Mouse (Mus musculus): ENCODE data around the gene Map4k4. TPM values are rescaled to one million over a fixed set of nuclear protein-coding genes. Genes with fewer than 3 reads are reported as not detected.

Gene Map4k4
- 42.3 and 68.2 TPM in 2 replicates for polyA plus RNA-seq (2014; fragmentation: Nextera tagmentation; extraction: Ambion mirVana)

DNA sequence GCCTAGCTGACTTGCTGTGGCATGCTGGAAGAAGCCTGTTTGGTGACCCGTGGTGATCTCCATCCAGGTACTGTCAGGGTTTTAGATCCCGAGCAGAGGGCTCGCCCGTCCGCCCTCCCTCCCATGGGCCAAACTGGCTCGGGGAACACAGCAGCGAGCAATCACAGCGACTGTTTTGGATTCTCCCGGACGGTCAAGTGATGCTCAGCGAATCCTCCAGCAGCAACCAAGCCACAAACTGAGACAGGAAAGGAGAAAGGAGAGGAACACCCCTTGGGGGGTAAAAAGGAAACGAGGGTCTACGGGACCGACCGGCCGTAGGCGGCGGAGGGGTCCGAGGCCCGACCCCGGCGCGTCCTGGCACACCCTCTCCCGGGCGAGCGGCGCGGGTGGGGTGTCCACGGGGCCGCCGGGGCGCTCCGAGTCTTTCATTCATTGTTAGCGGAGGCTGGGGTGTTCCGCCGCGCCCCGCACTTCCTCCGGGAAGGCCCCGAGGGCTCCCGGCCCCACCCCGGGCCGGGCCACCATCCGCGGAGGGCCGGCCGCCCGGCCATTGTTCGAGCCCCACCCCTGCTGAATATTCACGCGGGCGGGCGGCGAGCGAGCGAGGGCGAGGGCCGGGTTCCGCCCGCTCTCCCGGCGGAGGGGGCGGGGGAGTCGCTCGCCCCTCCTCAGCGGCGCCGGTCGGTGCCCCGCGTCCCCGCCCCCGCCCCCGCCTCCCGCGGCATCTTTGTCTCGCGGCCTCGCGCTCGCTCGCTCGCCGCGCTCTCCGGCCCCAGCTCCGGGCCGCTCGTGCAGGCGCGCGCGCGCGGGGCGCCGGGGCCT, at the start of gene Map4k4:
Gene Map4k4 (plus strand): TSS at position 733 of the 825 bp plus-strand sequence.
- WGBS, result under 1% methylated on average over 40 of the region's 97 CpGs
- H3K4me2 ChIP-seq (replicated peaks; ENCODE audit: low read depth, low read length), result peak within 1 kb of the TSS; percentile 70
- peaks cover 7% of the 10 kb centered on the region for H3K4me1 ChIP-seq (replicated peaks; ENCODE audit: control insufficient read depth, insufficient read depth, low read length)

GRCm38 (mm10) chr1:39855949-39856348, 44.8 kb upstream of the Map4k4 start:
- 88% methylated on average over 6 of the region's 6 CpGs for WGBS
- DNase-seq (ENCODE audit: low spot score) (no peak), ATAC-seq (ENCODE audit: low FRiP score) (no peak)
- Histone ChIP-seq H3K4me3 (ENCODE audit: low read depth, low read length) (no peak overlapping the region), H3K36me3 (ENCODE audit: control insufficient read depth, insufficient read depth, low read length) (no peaks in the 10 kb centered on the region), H3K9ac (ENCODE audit: low read depth, low read length) (no peak overlapping the region), H3K4me1 (replicated peaks; ENCODE audit: control insufficient read depth, insufficient read depth, low read length) (no peaks in the 10 kb centered on the region), H3K27ac (ENCODE audit: low read depth, low read length) (no peak overlapping the region), H3K9me3 (ENCODE audit: control insufficient read depth, low read length) (no peaks in the 10 kb centered on the region), H3K27me3 (ENCODE audit: control insufficient read depth, insufficient read depth, low read length) (no peaks in the 10 kb centered on the region), H3K4me2 (replicated peaks; ENCODE audit: low read depth, low read length) (no peak overlapping the region)

More for the DNA sequence above, at the start of gene Map4k4:
- peak within 1 kb of the TSS; percentile 100 for H3K9ac ChIP-seq (ENCODE audit: low read depth, low read length)
- H3K4me3 ChIP-seq (ENCODE audit: low read depth, low read length), result peak within 1 kb of the TSS; percentile 97
- H3K27me3 ChIP-seq (ENCODE audit: control insufficient read depth, insufficient read depth, low read length), result no peaks in the 10 kb centered on the region
- ATAC-seq (ENCODE audit: low FRiP score) (peak; percentile 90), DNase-seq (ENCODE audit: low spot score) (peak; percentile 86)
- H3K36me3 ChIP-seq (ENCODE audit: control insufficient read depth, insufficient read depth, low read length), result no peaks in the 10 kb centered on the region
- H3K27ac ChIP-seq (ENCODE audit: low read depth, low read length), result peak within 1 kb of the TSS; percentile 100
- H3K9me3 ChIP-seq (ENCODE audit: control insufficient read depth, low read length), result no peaks in the 10 kb centered on the region

GRCm38 (mm10) chr1:39856795-39857447, 43.8 kb upstream of the Map4k4 start:
- Histone ChIP-seq H3K27ac (ENCODE audit: low read depth, low read length) (no peak overlapping the region), H3K9me3 (ENCODE audit: control insufficient read depth, low read length) (no peaks in the 10 kb centered on the region), H3K27me3 (ENCODE audit: control insufficient read depth, insufficient read depth, low read length) (no peaks in the 10 kb centered on the region), H3K36me3 (ENCODE audit: control insufficient read depth, insufficient read depth, low read length) (no peaks in the 10 kb centered on the region), H3K9ac (ENCODE audit: low read depth, low read length) (no peak overlapping the region), H3K4me3 (ENCODE audit: low read depth, low read length) (no peak overlapping the region), H3K4me2 (replicated peaks; ENCODE audit: low read depth, low read length) (no peak overlapping the region), H3K4me1 (replicated peaks; ENCODE audit: control insufficient read depth, insufficient read depth, low read length) (no peaks in the 10 kb centered on the region)
- 79% methylated on average over 7 of the region's 7 CpGs for WGBS
- DNase-seq (ENCODE audit: low spot score) (no peak), ATAC-seq (ENCODE audit: low FRiP score) (no peak)

DNA sequence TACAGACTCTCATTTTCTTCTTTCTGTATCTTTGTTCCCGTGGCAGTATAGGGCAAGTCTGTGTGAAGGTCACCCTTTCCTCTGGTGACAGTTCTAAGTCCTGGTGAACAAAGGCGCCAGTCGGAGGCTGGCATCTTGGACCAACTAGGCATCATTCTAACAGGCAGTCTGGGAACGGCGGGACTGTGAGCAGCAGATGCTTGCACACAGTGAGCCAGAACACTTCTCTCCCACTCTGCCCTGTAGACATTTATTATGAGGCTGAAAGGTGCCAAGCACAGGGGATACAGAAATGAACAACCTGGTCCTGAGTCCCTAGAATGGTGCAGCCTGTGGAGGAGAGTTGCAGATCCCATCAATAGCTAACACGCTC, 43.3 kb upstream of the Map4k4 start:
- 93% methylated on average over 6 of the region's 6 CpGs for WGBS
- H3K9me3 ChIP-seq (ENCODE audit: control insufficient read depth, low read length), result no peaks in the 10 kb centered on the region
- ATAC-seq (ENCODE audit: low FRiP score) (no peak), DNase-seq (ENCODE audit: low spot score) (no peak)
- H3K4me1 ChIP-seq (replicated peaks; ENCODE audit: control insufficient read depth, insufficient read depth, low read length), result no peaks in the 10 kb centered on the region
- H3K27ac ChIP-seq (ENCODE audit: low read depth, low read length), result no peak overlapping the region
- no peaks in the 10 kb centered on the region for H3K36me3 ChIP-seq (ENCODE audit: control insufficient read depth, insufficient read depth, low read length)
- no peak overlapping the region for H3K9ac ChIP-seq (ENCODE audit: low read depth, low read length)
- H3K4me2 ChIP-seq (replicated peaks; ENCODE audit: low read depth, low read length), result no peak overlapping the region
- H3K27me3 ChIP-seq (ENCODE audit: control insufficient read depth, insufficient read depth, low read length), result no peaks in the 10 kb centered on the region
- H3K4me3 ChIP-seq (ENCODE audit: low read depth, low read length), result no peak overlapping the region

DNA sequence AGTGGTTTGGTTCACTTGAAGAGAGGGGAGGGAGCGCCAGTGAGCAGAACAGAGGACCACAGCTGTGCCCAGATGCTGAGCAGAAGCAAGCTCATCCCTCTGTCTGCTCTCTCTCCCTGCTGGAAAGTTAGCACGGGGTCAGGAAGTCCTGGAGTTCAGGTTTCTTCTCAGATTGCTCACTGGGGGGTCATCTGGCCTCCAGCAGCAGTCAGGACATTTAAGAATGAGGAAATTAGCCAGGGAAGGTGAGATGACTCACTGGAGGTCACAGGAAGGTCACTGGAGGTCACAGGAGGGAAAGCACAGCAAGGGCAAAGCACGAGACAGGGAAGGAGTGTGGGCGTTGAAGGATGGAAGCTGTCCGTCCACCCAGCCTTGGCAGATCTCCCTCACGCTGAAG, 41.5 kb upstream of the Map4k4 start:
- no peak overlapping the region for H3K4me3 ChIP-seq (ENCODE audit: low read depth, low read length)
- H3K27me3 ChIP-seq (ENCODE audit: control insufficient read depth, insufficient read depth, low read length), result no peaks in the 10 kb centered on the region
- WGBS, result 36% methylated on average over 6 of the region's 6 CpGs
- no peak overlapping the region for H3K4me2 ChIP-seq (replicated peaks; ENCODE audit: low read depth, low read length)
- DNase-seq (ENCODE audit: low spot score) (no peak), ATAC-seq (ENCODE audit: low FRiP score) (no peak)
- no peaks in the 10 kb centered on the region for H3K36me3 ChIP-seq (ENCODE audit: control insufficient read depth, insufficient read depth, low read length)
- no peak overlapping the region for H3K27ac ChIP-seq (ENCODE audit: low read depth, low read length)
- H3K9ac ChIP-seq (ENCODE audit: low read depth, low read length), result no peak overlapping the region
- H3K4me1 ChIP-seq (replicated peaks; ENCODE audit: control insufficient read depth, insufficient read depth, low read length), result no peaks in the 10 kb centered on the region
- H3K9me3 ChIP-seq (ENCODE audit: control insufficient read depth, low read length), result no peaks in the 10 kb centered on the region

- ATAC-seq (ENCODE audit: low FRiP score), result no peak
- Histone ChIP-seq H3K4me3 (ENCODE audit: low read depth, low read length) (no peak overlapping the region), H3K4me2 (replicated peaks; ENCODE audit: low read depth, low read length) (no peak overlapping the region), H3K9ac (ENCODE audit: low read depth, low read length) (no peak overlapping the region), H3K27me3 (ENCODE audit: control insufficient read depth, insufficient read depth, low read length) (no peaks in the 10 kb centered on the region), H3K36me3 (ENCODE audit: control insufficient read depth, insufficient read depth, low read length) (no peaks in the 10 kb centered on the region), H3K4me1 (replicated peaks; ENCODE audit: control insufficient read depth, insufficient read depth, low read length) (no peaks in the 10 kb centered on the region), H3K27ac (ENCODE audit: low read depth, low read length) (no peak overlapping the region), H3K9me3 (ENCODE audit: control insufficient read depth, low read length) (no peaks in the 10 kb centered on the region)
- no peak for DNase-seq (ENCODE audit: low spot score)
- 92% methylated on average over 9 of the region's 9 CpGs for WGBS
Measured at GRCm38 (mm10) chr1:39866367-39867141, 34.2 kb upstream of the Map4k4 start.

DNA sequence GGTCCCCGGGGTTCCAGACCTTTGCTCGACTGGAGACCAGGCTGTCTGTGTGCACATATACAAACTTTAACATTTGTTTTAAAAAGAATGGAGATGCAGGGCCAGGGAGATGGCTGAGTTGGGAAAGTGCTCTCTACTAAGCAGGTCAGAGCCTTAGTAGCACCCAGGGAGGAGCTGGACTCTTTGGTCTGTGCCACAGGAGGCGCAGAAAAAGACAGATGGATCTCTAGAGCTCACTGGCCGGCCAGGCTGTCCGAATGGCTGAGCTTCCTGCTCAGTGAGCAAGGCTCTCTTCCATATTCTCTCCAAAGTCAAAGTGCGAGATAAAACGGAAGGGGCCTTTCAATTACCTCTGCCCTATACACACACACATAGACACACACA, 33.6 kb upstream of the Map4k4 start:
- H3K4me2 ChIP-seq (replicated peaks; ENCODE audit: low read depth, low read length), result no peak overlapping the region
- H3K4me1 ChIP-seq (replicated peaks; ENCODE audit: control insufficient read depth, insufficient read depth, low read length), result no peaks in the 10 kb centered on the region
- no peak for DNase-seq (ENCODE audit: low spot score)
- no peaks in the 10 kb centered on the region for H3K9me3 ChIP-seq (ENCODE audit: control insufficient read depth, low read length)
- H3K27ac ChIP-seq (ENCODE audit: low read depth, low read length), result no peak overlapping the region
- H3K4me3 ChIP-seq (ENCODE audit: low read depth, low read length), result no peak overlapping the region
- ATAC-seq (ENCODE audit: low FRiP score), result no peak
- H3K9ac ChIP-seq (ENCODE audit: low read depth, low read length), result no peak overlapping the region
- H3K36me3 ChIP-seq (ENCODE audit: control insufficient read depth, insufficient read depth, low read length), result no peaks in the 10 kb centered on the region
- WGBS, result 82% methylated on average over 7 of the region's 7 CpGs
- H3K27me3 ChIP-seq (ENCODE audit: control insufficient read depth, insufficient read depth, low read length), result no peaks in the 10 kb centered on the region

DNA sequence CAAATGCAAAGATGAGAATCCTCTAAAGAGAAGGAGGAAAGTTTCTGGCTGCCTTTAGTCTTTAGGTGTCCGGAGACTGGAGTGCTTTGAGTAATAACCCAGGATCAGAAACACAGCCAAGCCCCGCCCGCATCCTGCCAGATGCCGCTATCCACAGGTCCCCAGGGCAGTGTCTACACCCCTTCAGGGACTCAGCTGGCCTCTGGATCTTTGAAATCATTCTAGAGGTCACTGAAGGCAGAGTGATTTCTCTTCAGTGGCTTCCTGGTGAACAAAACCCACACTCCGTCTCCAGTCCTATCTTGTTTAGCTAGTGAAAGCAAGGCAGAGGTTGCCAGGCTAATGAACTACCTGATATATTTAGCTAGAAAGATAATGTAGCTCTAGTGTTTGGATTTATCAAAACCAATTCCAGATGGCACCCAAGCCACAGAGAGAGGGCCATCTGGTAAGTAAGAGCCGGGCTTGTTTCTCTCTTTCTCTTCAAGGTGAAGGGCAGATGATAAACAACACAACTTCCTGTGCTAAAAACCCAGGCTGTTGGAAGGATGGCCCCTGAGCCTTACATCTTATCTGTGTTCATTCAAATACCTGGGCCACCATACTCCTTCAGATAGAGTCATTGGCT, 32.6 kb upstream of the Map4k4 start:
- peak; percentile 34 for DNase-seq (ENCODE audit: low spot score)
- WGBS, result 36% methylated on average over 6 of the region's 6 CpGs
- Histone ChIP-seq H3K4me3 (ENCODE audit: low read depth, low read length) (no peak overlapping the region), H3K27me3 (ENCODE audit: control insufficient read depth, insufficient read depth, low read length) (no peaks in the 10 kb centered on the region), H3K9ac (ENCODE audit: low read depth, low read length) (no peak overlapping the region), H3K4me2 (replicated peaks; ENCODE audit: low read depth, low read length) (no peak overlapping the region), H3K4me1 (replicated peaks; ENCODE audit: control insufficient read depth, insufficient read depth, low read length) (no peaks in the 10 kb centered on the region), H3K36me3 (ENCODE audit: control insufficient read depth, insufficient read depth, low read length) (no peaks in the 10 kb centered on the region), H3K9me3 (ENCODE audit: control insufficient read depth, low read length) (no peaks in the 10 kb centered on the region), H3K27ac (ENCODE audit: low read depth, low read length) (no peak overlapping the region)
- no peak for ATAC-seq (ENCODE audit: low FRiP score)
